Mouse (Mus musculus): ENCODE data around the gene Isg20. TPM values are rescaled to one million over a fixed set of nuclear protein-coding genes. Genes with fewer than 3 reads are reported as not detected.

The Isg20 gene
- polyA plus RNA-seq, 1 experiment from 2014 or later = 5.8 TPM

- peaks cover 17% of the 10 kb centered on the region for H3K4me1 ChIP-seq (replicated peaks; ENCODE audit: control insufficient read depth, insufficient read depth, low read length)
- ATAC-seq (replicated peaks; ENCODE audit: low FRiP score) (peak; percentile 35), DNase-seq (ENCODE audit: low spot score) (peak; percentile 57)
- H3K4me2 ChIP-seq = peak overlapping the region; percentile 61
- peak overlapping the region; percentile 15 for H3K4me3 ChIP-seq (ENCODE audit: low read depth, low read length)
- WGBS = 10% methylated on average over 20 of the region's 20 CpGs
- H3K36me3 ChIP-seq (ENCODE audit: control insufficient read depth, insufficient read depth, low read length) = peaks cover 3% of the 10 kb centered on the region; the same call in 1 of the 2 replicates
- H3K27ac ChIP-seq (ENCODE audit: low read depth, low read length) = no peak overlapping the region
- peak overlapping the region; percentile 6 for H3K9ac ChIP-seq (ENCODE audit: low read depth, low read length)
- H3K27me3 ChIP-seq (replicated peaks; ENCODE audit: control insufficient read depth, insufficient read depth, low read length) = no peaks in the 10 kb centered on the region
- H3K9me3 ChIP-seq (ENCODE audit: control insufficient read depth, low read length) = no peaks in the 10 kb centered on the region
Measured at GRCm38 (mm10) chr7:78912253-78912973, 811 bp upstream of the Isg20 start.

GRCm38 (mm10) chr7:78913649-78914544 lies 673 bp downstream of the Isg20 start:
- no peak overlapping the region for H3K27ac ChIP-seq (ENCODE audit: low read depth, low read length)
- peak overlapping the region; percentile 14; the same call in 1 of the 2 replicates for H3K9ac ChIP-seq (ENCODE audit: low read depth, low read length)
- no peaks in the 10 kb centered on the region for H3K27me3 ChIP-seq (replicated peaks; ENCODE audit: control insufficient read depth, insufficient read depth, low read length)
- WGBS = 50% methylated on average over 19 of the region's 19 CpGs
- no peaks in the 10 kb centered on the region for H3K36me3 ChIP-seq (ENCODE audit: control insufficient read depth, insufficient read depth, low read length)
- peak overlapping the region; percentile 61 for H3K4me2 ChIP-seq
- no peaks in the 10 kb centered on the region for H3K9me3 ChIP-seq (ENCODE audit: control insufficient read depth, low read length)
- peak overlapping the region; percentile 31 for H3K4me3 ChIP-seq (ENCODE audit: low read depth, low read length)
- DNase-seq (ENCODE audit: low spot score) (peak; percentile 50), ATAC-seq (replicated peaks; ENCODE audit: low FRiP score) (peak; percentile 67)
- H3K4me1 ChIP-seq (replicated peaks; ENCODE audit: control insufficient read depth, insufficient read depth, low read length) = peaks cover 17% of the 10 kb centered on the region

- Histone ChIP-seq H3K27ac (ENCODE audit: low read depth, low read length) (no peak overlapping the region), H3K9ac (ENCODE audit: low read depth, low read length) (no peak overlapping the region), H3K4me1 (replicated peaks; ENCODE audit: control insufficient read depth, insufficient read depth, low read length) (peaks cover 17% of the 10 kb centered on the region), H3K9me3 (ENCODE audit: control insufficient read depth, low read length) (no peaks in the 10 kb centered on the region), H3K36me3 (ENCODE audit: control insufficient read depth, insufficient read depth, low read length) (no peaks in the 10 kb centered on the region), H3K27me3 (replicated peaks; ENCODE audit: control insufficient read depth, insufficient read depth, low read length) (no peaks in the 10 kb centered on the region), H3K4me3 (ENCODE audit: low read depth, low read length) (no peak overlapping the region), H3K4me2 (no peak overlapping the region)
- ATAC-seq (replicated peaks; ENCODE audit: low FRiP score) (no peak), DNase-seq (ENCODE audit: low spot score) (no peak)
- 69% methylated on average over 3 of the region's 3 CpGs for WGBS
Measured at GRCm38 (mm10) chr7:78914545-78914845, 1.3 kb downstream of the Isg20 start.

- no peak overlapping the region for H3K27ac ChIP-seq (ENCODE audit: low read depth, low read length)
- no peak overlapping the region for H3K4me2 ChIP-seq
- H3K9me3 ChIP-seq (ENCODE audit: control insufficient read depth, low read length) = no peaks in the 10 kb centered on the region
- H3K9ac ChIP-seq (ENCODE audit: low read depth, low read length) = no peak overlapping the region
- no peaks in the 10 kb centered on the region for H3K36me3 ChIP-seq (ENCODE audit: control insufficient read depth, insufficient read depth, low read length)
- H3K27me3 ChIP-seq (replicated peaks; ENCODE audit: control insufficient read depth, insufficient read depth, low read length) = no peaks in the 10 kb centered on the region
- H3K4me1 ChIP-seq (replicated peaks; ENCODE audit: control insufficient read depth, insufficient read depth, low read length) = peaks cover 17% of the 10 kb centered on the region
- ATAC-seq (replicated peaks; ENCODE audit: low FRiP score) (no peak), DNase-seq (ENCODE audit: low spot score) (no peak)
- 78% methylated on average over 11 of the region's 11 CpGs for WGBS
- no peak overlapping the region for H3K4me3 ChIP-seq (ENCODE audit: low read depth, low read length)
Measured at GRCm38 (mm10) chr7:78914896-78915510, 1.8 kb downstream of the Isg20 start.

GRCm38 (mm10) chr7:78918686-78919085 lies 5.5 kb downstream of the Isg20 start:
- Histone ChIP-seq H3K27me3 (replicated peaks; ENCODE audit: control insufficient read depth, insufficient read depth, low read length) (no peaks in the 10 kb centered on the region), H3K4me2 (no peak overlapping the region), H3K9me3 (ENCODE audit: control insufficient read depth, low read length) (no peaks in the 10 kb centered on the region), H3K4me3 (ENCODE audit: low read depth, low read length) (no peak overlapping the region), H3K9ac (ENCODE audit: low read depth, low read length) (no peak overlapping the region), H3K36me3 (ENCODE audit: control insufficient read depth, insufficient read depth, low read length) (no peaks in the 10 kb centered on the region), H3K27ac (ENCODE audit: low read depth, low read length) (no peak overlapping the region), H3K4me1 (replicated peaks; ENCODE audit: control insufficient read depth, insufficient read depth, low read length) (0 out of 2 replicates have a peak, but pooled peaks cover 5% of the 10 kb centered on the region)
- ATAC-seq (replicated peaks; ENCODE audit: low FRiP score) (no peak), DNase-seq (ENCODE audit: low spot score) (no peak)
- WGBS = 41% methylated on average over 4 of the region's 4 CpGs

- H3K27me3 ChIP-seq (replicated peaks; ENCODE audit: control insufficient read depth, insufficient read depth, low read length) = no peaks in the 10 kb centered on the region
- peak; percentile 41; the same call in 1 of the 2 replicates for ATAC-seq (replicated peaks; ENCODE audit: low FRiP score)
Measured at GRCm38 (mm10) chr7:78922506-78922905, 9.3 kb downstream of the Isg20 start.

GRCm38 (mm10) chr7:78924300-78924699 lies 11.1 kb downstream of the Isg20 start:
- WGBS = 10% methylated on average over 6 of the region's 6 CpGs
- no peaks in the 10 kb centered on the region for H3K4me1 ChIP-seq (replicated peaks; ENCODE audit: control insufficient read depth, insufficient read depth, low read length)
- no peak overlapping the region for H3K4me2 ChIP-seq
- DNase-seq (ENCODE audit: low spot score) = peak; percentile 44
- no peaks in the 10 kb centered on the region for H3K36me3 ChIP-seq (ENCODE audit: control insufficient read depth, insufficient read depth, low read length)
- H3K27me3 ChIP-seq (replicated peaks; ENCODE audit: control insufficient read depth, insufficient read depth, low read length) = no peaks in the 10 kb centered on the region
- H3K27ac ChIP-seq (ENCODE audit: low read depth, low read length) = no peak overlapping the region
- H3K9ac ChIP-seq (ENCODE audit: low read depth, low read length) = no peak overlapping the region
- H3K9me3 ChIP-seq (ENCODE audit: control insufficient read depth, low read length) = no peaks in the 10 kb centered on the region
- no peak overlapping the region for H3K4me3 ChIP-seq (ENCODE audit: low read depth, low read length)
- no peak; the same call in 1 of the 2 replicates for ATAC-seq (replicated peaks; ENCODE audit: low FRiP score)

More at GRCm38 (mm10) chr7:78922506-78922905, 9.3 kb downstream of the Isg20 start:
- Histone ChIP-seq H3K4me1 (replicated peaks; ENCODE audit: control insufficient read depth, insufficient read depth, low read length) (no peaks in the 10 kb centered on the region), H3K9me3 (ENCODE audit: control insufficient read depth, low read length) (no peaks in the 10 kb centered on the region), H3K27ac (ENCODE audit: low read depth, low read length) (no peak overlapping the region), H3K4me2 (no peak overlapping the region), H3K4me3 (ENCODE audit: low read depth, low read length) (no peak overlapping the region), H3K9ac (ENCODE audit: low read depth, low read length) (no peak overlapping the region), H3K36me3 (ENCODE audit: control insufficient read depth, insufficient read depth, low read length) (no peaks in the 10 kb centered on the region)
- 68% methylated on average over 7 of the region's 7 CpGs for WGBS
- DNase-seq (ENCODE audit: low spot score) = no peak

- H3K4me2 ChIP-seq = no peak overlapping the region
- DNase-seq (ENCODE audit: low spot score) = no peak
- no peaks in the 10 kb centered on the region for H3K4me1 ChIP-seq (replicated peaks; ENCODE audit: control insufficient read depth, insufficient read depth, low read length)
- no peak for ATAC-seq (replicated peaks; ENCODE audit: low FRiP score)
- H3K9ac ChIP-seq (ENCODE audit: low read depth, low read length) = no peak overlapping the region
- no peak overlapping the region for H3K4me3 ChIP-seq (ENCODE audit: low read depth, low read length)
- H3K9me3 ChIP-seq (ENCODE audit: control insufficient read depth, low read length) = no peaks in the 10 kb centered on the region
- H3K27me3 ChIP-seq (replicated peaks; ENCODE audit: control insufficient read depth, insufficient read depth, low read length) = no peaks in the 10 kb centered on the region
- H3K36me3 ChIP-seq (ENCODE audit: control insufficient read depth, insufficient read depth, low read length) = no peaks in the 10 kb centered on the region
- H3K27ac ChIP-seq (ENCODE audit: low read depth, low read length) = no peak overlapping the region
- 68% methylated on average over 7 of the region's 7 CpGs for WGBS
Measured at GRCm38 (mm10) chr7:78924796-78925195, 11.6 kb downstream of the Isg20 start.
